23 mouse cellular contexts compared by ENCODE assay signal in genomic region chr4:58617261-58617660, GRCm38 (mm10).
DNase-seq lines count a peak whose midpoint lies in the region; ATAC-seq and TF ChIP-seq lines count a peak whose summit lies in the region.
"Had no signal": no experiment of that assay in that cellular context is flagged by ENCODE, and none has a peak within 500 bp of the region (broad histone marks: within the 10 kb centered on the region; RNA-seq: fewer than 3 reads in every experiment).

No protein-coding gene starts in this region.

- peak; percentile 19; the same call in 1 of the 2 replicates for ATAC-seq in lung, postnatal 0 days
- ATAC-seq in heart, postnatal 0 days (ENCODE audit: insufficient read depth, low read depth) = peak; percentile 30; the same call in 1 of the 2 replicates
- ATAC-seq in limb, embryonic 15.5 days (ENCODE audit: insufficient number of reproducible peaks, low FRiP score, low TSS enrichment, low read depth) = no peak
- ATAC-seq: activated CD4-positive, CD25-positive, alpha-beta regulatory T cell, adult 4 months; forebrain, embryonic 15.5 days; intestine, embryonic 16.5 days; liver, embryonic 12.5 days; midbrain, embryonic 15.5 days had no signal

- H3K36me3 ChIP-seq in lung, postnatal 0 days (ENCODE audit: insufficient read depth, low read length) = no peaks in the 10 kb centered on the region
- no peaks in the 10 kb centered on the region for H3K36me3 ChIP-seq in heart, postnatal 0 days (replicated peaks; ENCODE audit: control insufficient read depth, insufficient read depth, low read length)
- no peaks in the 10 kb centered on the region for H3K36me3 ChIP-seq in limb, embryonic 15.5 days
- H3K36me3 ChIP-seq: embryonic facial prominence, embryonic 13.5 days; forebrain, embryonic 15.5 days; G1E; heart, embryonic 13.5 days; hindbrain, embryonic 15.5 days; liver, embryonic 12.5 days; lung, embryonic 15.5 days; midbrain, embryonic 15.5 days had no signal

- no peak for TF ChIP-seq CTCF in gastrocnemius, adult 2 months (IDR thresholded peaks at IDR 0.05)
- TF ChIP-seq CTCF in lung, postnatal 0 days (IDR thresholded peaks at IDR 0.05) = no peak
- TF ChIP-seq CTCF in heart, postnatal 0 days (IDR thresholded peaks at IDR 0.05; ENCODE audit: low read depth) = no peak

- no peaks in the 10 kb centered on the region for H3K27me3 ChIP-seq in lung, postnatal 0 days (replicated peaks; ENCODE audit: insufficient read depth, low read length)
- no peaks in the 10 kb centered on the region for H3K27me3 ChIP-seq in heart, postnatal 0 days (ENCODE audit: control insufficient read depth, insufficient read depth, low read length)
- no peaks in the 10 kb centered on the region for H3K27me3 ChIP-seq in limb, embryonic 15.5 days
- H3K27me3 ChIP-seq: embryonic facial prominence, embryonic 13.5 days; forebrain, embryonic 15.5 days; heart, embryonic 13.5 days; hindbrain, embryonic 15.5 days; liver, embryonic 12.5 days; lung, embryonic 15.5 days; midbrain, embryonic 15.5 days had no signal

- no peaks in the 10 kb centered on the region for H3K4me1 ChIP-seq in lung, postnatal 0 days (ENCODE audit: insufficient read depth, low read depth, low read length)
- H3K4me1 ChIP-seq in heart, postnatal 0 days (ENCODE audit: control insufficient read depth, insufficient read depth) = no peaks in the 10 kb centered on the region
- no peaks in the 10 kb centered on the region; the same call in 1 of the 2 replicates for H3K4me1 ChIP-seq in limb, embryonic 15.5 days
- H3K4me1 ChIP-seq: embryonic facial prominence, embryonic 13.5 days; forebrain, embryonic 15.5 days; heart, embryonic 13.5 days; hindbrain, embryonic 15.5 days; liver, embryonic 12.5 days; lung, embryonic 15.5 days; midbrain, embryonic 15.5 days had no signal

- 69% methylated on average over 3 of the region's 3 CpGs for WGBS in lung, postnatal 0 days
- WGBS in heart, postnatal 0 days = 64% methylated on average over 3 of the region's 3 CpGs
- 76% methylated on average over 3 of the region's 3 CpGs for WGBS in limb, embryonic 15.5 days

- no peak overlapping the region for H3K9ac ChIP-seq in lung, postnatal 0 days (replicated peaks; ENCODE audit: low read depth)
- no peak overlapping the region for H3K9ac ChIP-seq in heart, postnatal 0 days (replicated peaks; ENCODE audit: low read depth, low read length)
- H3K9ac ChIP-seq in limb, embryonic 15.5 days = no peak overlapping the region
- H3K9ac ChIP-seq: embryonic facial prominence, embryonic 13.5 days; forebrain, embryonic 15.5 days; heart, embryonic 13.5 days; hindbrain, embryonic 15.5 days; liver, embryonic 12.5 days; lung, embryonic 15.5 days; midbrain, embryonic 15.5 days had no signal

- no peak overlapping the region for H3K27ac ChIP-seq in gastrocnemius, adult 2 months
- no peak overlapping the region for H3K27ac ChIP-seq in lung, postnatal 0 days (ENCODE audit: low read length)
- H3K27ac ChIP-seq in heart, postnatal 0 days (ENCODE audit: low read depth) = no peak overlapping the region
- H3K27ac ChIP-seq in limb, embryonic 15.5 days = 0 out of 2 replicates have a peak overlapping the region, but pooled peaks have one; percentile 4
- H3K27ac ChIP-seq: embryonic facial prominence, embryonic 13.5 days; forebrain, embryonic 15.5 days; heart, embryonic 13.5 days; hindbrain, embryonic 15.5 days; liver, embryonic 12.5 days; lung, embryonic 15.5 days; midbrain, embryonic 15.5 days had no signal

- no peak overlapping the region for H3K4me3 ChIP-seq in gastrocnemius, adult 2 months
- no peak overlapping the region for H3K4me3 ChIP-seq in lung, postnatal 0 days (ENCODE audit: low read depth, low read length)
- H3K4me3 ChIP-seq in heart, postnatal 0 days (ENCODE audit: low read depth, low read length) = no peak overlapping the region
- H3K4me3 ChIP-seq in limb, embryonic 15.5 days = no peak overlapping the region
- H3K4me3 ChIP-seq: embryonic facial prominence, embryonic 13.5 days; forebrain, embryonic 15.5 days; heart, embryonic 13.5 days; hindbrain, embryonic 15.5 days; liver, embryonic 12.5 days; lung, embryonic 15.5 days; midbrain, embryonic 15.5 days; myocyte had no signal

- H3K4me2 ChIP-seq in lung, postnatal 0 days (replicated peaks; ENCODE audit: low read depth, low read length) = no peak overlapping the region
- no peak overlapping the region for H3K4me2 ChIP-seq in heart, postnatal 0 days (ENCODE audit: low read depth, low read length)
- no peak overlapping the region for H3K4me2 ChIP-seq in limb, embryonic 15.5 days
- H3K4me2 ChIP-seq: embryonic facial prominence, embryonic 13.5 days; forebrain, embryonic 15.5 days; heart, embryonic 13.5 days; hindbrain, embryonic 15.5 days; liver, embryonic 12.5 days; lung, embryonic 15.5 days; midbrain, embryonic 15.5 days had no signal

- no peak for TF ChIP-seq EP300 in lung, postnatal 0 days (IDR thresholded peaks at IDR 0.05)
- no peak for TF ChIP-seq EP300 in heart, postnatal 0 days (IDR thresholded peaks at IDR 0.05; ENCODE audit: low read depth)

- intact Hi-C loops in gastrocnemius, adult 2 months (cut with DNase I) = no loop called here

- H3K9me3 ChIP-seq in lung, postnatal 0 days (ENCODE audit: low read length) = no peaks in the 10 kb centered on the region
- H3K9me3 ChIP-seq in heart, postnatal 0 days (replicated peaks; ENCODE audit: control insufficient read depth, low read length) = no peaks in the 10 kb centered on the region
- H3K9me3 ChIP-seq in limb, embryonic 15.5 days = no peaks in the 10 kb centered on the region
- H3K9me3 ChIP-seq: embryonic facial prominence, embryonic 13.5 days; forebrain, embryonic 15.5 days; heart, embryonic 13.5 days; hindbrain, embryonic 15.5 days; liver, embryonic 12.5 days; lung, embryonic 15.5 days; midbrain, embryonic 15.5 days had no signal

- DNase-seq in gastrocnemius, adult 2 months = peak; percentile 18
- no peak for DNase-seq in gastrocnemius, postnatal 10 days
- peak; percentile 30 for DNase-seq in lung, postnatal 0 days (ENCODE audit: low spot score)
- no peak for DNase-seq in lung, adult 18-20 months
- peak; percentile 40 for DNase-seq in heart, postnatal 0 days (ENCODE audit: low spot score)
- DNase-seq in testis, postnatal 10 days (ENCODE audit: low spot score) = no peak
- no peak for DNase-seq in layer of hippocampus, adult 9-10 months (ENCODE audit: low spot score)
- DNase-seq: adrenal gland, postnatal 14 days; cerebellum, adult 9-11 months; kidney, postnatal 10 days; thymus, adult 18-20 months had no signal

Comparison
In these comparisons a context has a peak if more than half of its experiments do, and no peak if none do; other contexts are left out.
1. DNase-seq: peak in gastrocnemius, adult 2 months (single experiment), lung, postnatal 0 days (single experiment) and heart, postnatal 0 days (single experiment); none in gastrocnemius, postnatal 10 days (single experiment), lung, adult 18-20 months (0 of 2), testis, postnatal 10 days (single experiment) and layer of hippocampus, adult 9-10 months (single experiment).